Mouse (Mus musculus) forebrain, postnatal 0 days (tissue): ENCODE data around the gene Kiss1. TPM values are rescaled to one million over a fixed set of nuclear protein-coding genes. Genes with fewer than 3 reads are reported as not detected.
A peak's percentile ranks its signal among the peaks of the same experiment; 100 is the strongest.

Source experiments
- ATAC-seq: fragments of 200-750 bp; cut with Nextera tagmentation; 2 replicates; pipeline ENCODE4 v1.8.0; 2017; ENCODE audit warnings: mild to moderate bottlenecking, moderate library complexity
- DNase-seq: peaks from one replicate; pipeline ENCODE4 v3.0.0-alpha.2; 2015
- H3K27ac ChIP-seq: fragments of 300-500 bp; sonication (generic); 2 replicates; pipeline ENCODE4 v1.5.1; 2014; ENCODE audit warnings: low read depth, mild to moderate bottlenecking, antibody characterized with exemption, low read length, moderate library complexity, mixed read lengths
- H3K27me3 ChIP-seq: fragments of 300-500 bp; sonication (generic); 2 replicates; pipeline ENCODE4 v1.6.1; 2014; ENCODE audit warnings: mild to moderate bottlenecking, low read length, mixed read lengths; ENCODE audit not compliant: insufficient read depth
- H3K36me3 ChIP-seq: fragments of 300-500 bp; sonication (generic); 2 replicates; pipeline ENCODE4 v1.6.1; 2014; ENCODE audit warnings: mild to moderate bottlenecking, moderate library complexity; ENCODE audit not compliant: insufficient read depth
- H3K4me1 ChIP-seq: fragments of 300-500 bp; sonication (generic); 2 replicates; pipeline ENCODE4 v1.6.1; 2014; ENCODE audit warnings: antibody characterized with exemption; ENCODE audit not compliant: insufficient read depth
- H3K4me2 ChIP-seq: fragments of 300-500 bp; sonication (generic); 2 replicates; pipeline ENCODE4 v1.6.1; 2014; ENCODE audit warnings: low read depth, mild to moderate bottlenecking, moderate library complexity
- H3K4me3 ChIP-seq: fragments of 300-500 bp; sonication (generic); 2 replicates; pipeline ENCODE4 v1.5.1; 2014; ENCODE audit warnings: low read depth, low read length, mixed read lengths
- H3K9ac ChIP-seq: fragments of 300-500 bp; sonication (generic); 2 replicates; pipeline ENCODE4 v1.6.1; 2014; ENCODE audit warnings: mild to moderate bottlenecking
- H3K9me3 ChIP-seq: fragments of 300-500 bp; sonication (generic); 2 replicates; pipeline ENCODE4 v1.6.1; 2016; ENCODE audit warnings: low read length
- CTCF ChIP-seq: sonication (generic); IDR thresholded peaks from 2 replicates; pipeline ENCODE4 v1.5.1; 2016; ENCODE audit warnings: antibody characterized with exemption, control low read depth, low read depth
- WGBS: fragments of 180-500 bp; shearing (Covaris S2); extraction: QIAGEN DNeasy Blood & Tissue Kit; methylation state at CpG from one replicate; pipeline ENCODE4 v1.1.7; 2014; 5-methylcytosine and 5-hydroxymethylcytosine counted together
- polyA plus RNA-seq: library from polyadenylated mRNA; unstranded; fragments of >200 nt; fragmentation: Nextera tagmentation; extraction: Ambion mirVana; gene quantifications from 2 replicates; pipeline ENCODE4 v1.2.1, GENCODE M21; 2015
- total RNA-seq: library from RNA; depleted of rRNA; stranded (reverse); fragments of >200 nt; gene quantifications from 2 replicates; pipeline ENCODE4 v1.2.3, GENCODE M21; 2014

Gene Kiss1
- total and polyA plus RNA-seq, 2 experiments from 2014 or later, result not detected

DNA sequence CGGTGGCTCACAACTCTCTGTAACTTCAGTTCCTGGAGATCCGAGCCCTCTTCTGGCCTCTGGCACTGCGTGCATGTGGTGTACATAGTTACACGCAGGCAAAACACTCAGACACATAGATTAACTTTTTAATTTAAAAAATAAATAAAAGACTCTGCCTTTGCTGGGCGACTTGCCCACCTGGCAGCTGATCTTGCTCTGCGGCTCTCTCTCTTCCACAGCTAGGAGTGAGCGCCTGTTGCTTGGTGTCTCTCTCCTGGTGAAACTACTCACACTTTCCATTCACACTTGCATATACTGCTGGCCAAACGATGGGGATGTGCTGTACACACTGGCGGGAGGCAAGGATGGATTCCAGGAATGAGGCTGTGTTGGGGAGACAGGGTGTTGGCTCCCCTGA lies 24.9 kb downstream of the Kiss1 start:
- H3K9ac ChIP-seq, result no peak overlapping the region
- H3K4me1 ChIP-seq, result no peaks in the 10 kb centered on the region; the same call in 1 of the 2 replicates
- no peaks in the 10 kb centered on the region for H3K36me3 ChIP-seq
- no peak overlapping the region for H3K27ac ChIP-seq
- DNase-seq, result peak; percentile 43
- no peak for TF ChIP-seq CTCF
- no peak for ATAC-seq
- no peak overlapping the region for H3K4me3 ChIP-seq
- no peaks in the 10 kb centered on the region for H3K9me3 ChIP-seq
- no peaks in the 10 kb centered on the region for H3K27me3 ChIP-seq
- H3K4me2 ChIP-seq, result no peak overlapping the region
- WGBS, result 71% methylated on average over 9 of the region's 9 CpGs

DNA sequence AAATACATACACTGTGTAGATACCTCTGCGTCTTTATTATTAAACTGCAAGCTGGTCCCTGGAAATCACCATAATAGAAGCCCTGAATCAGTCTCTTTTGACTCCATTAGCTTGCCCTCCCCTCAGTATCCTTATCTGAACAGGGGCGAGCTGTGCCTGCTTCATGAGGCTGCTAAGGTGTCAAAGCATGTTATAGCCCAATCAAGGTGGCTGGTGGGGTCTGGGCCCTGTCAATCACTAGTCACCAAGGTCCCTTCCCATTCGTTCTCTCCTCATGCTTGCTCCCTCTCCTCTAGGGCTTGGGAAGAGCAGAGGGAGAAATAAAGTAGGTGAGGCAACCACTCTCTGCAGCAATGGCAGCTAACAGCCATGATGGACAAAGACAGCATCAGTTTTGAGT lies 25.6 kb downstream of the Kiss1 start:
- DNase-seq, result no peak
- Histone ChIP-seq H3K9ac (no peak overlapping the region), H3K36me3 (no peaks in the 10 kb centered on the region), H3K4me3 (no peak overlapping the region), H3K9me3 (no peaks in the 10 kb centered on the region), H3K27ac (no peak overlapping the region), H3K27me3 (no peaks in the 10 kb centered on the region), H3K4me2 (no peak overlapping the region), H3K4me1 (no peaks in the 10 kb centered on the region; the same call in 1 of the 2 replicates)
- 68% methylated on average over 3 of the region's 3 CpGs for WGBS
- no peak for TF ChIP-seq CTCF
- ATAC-seq, result no peak

DNA sequence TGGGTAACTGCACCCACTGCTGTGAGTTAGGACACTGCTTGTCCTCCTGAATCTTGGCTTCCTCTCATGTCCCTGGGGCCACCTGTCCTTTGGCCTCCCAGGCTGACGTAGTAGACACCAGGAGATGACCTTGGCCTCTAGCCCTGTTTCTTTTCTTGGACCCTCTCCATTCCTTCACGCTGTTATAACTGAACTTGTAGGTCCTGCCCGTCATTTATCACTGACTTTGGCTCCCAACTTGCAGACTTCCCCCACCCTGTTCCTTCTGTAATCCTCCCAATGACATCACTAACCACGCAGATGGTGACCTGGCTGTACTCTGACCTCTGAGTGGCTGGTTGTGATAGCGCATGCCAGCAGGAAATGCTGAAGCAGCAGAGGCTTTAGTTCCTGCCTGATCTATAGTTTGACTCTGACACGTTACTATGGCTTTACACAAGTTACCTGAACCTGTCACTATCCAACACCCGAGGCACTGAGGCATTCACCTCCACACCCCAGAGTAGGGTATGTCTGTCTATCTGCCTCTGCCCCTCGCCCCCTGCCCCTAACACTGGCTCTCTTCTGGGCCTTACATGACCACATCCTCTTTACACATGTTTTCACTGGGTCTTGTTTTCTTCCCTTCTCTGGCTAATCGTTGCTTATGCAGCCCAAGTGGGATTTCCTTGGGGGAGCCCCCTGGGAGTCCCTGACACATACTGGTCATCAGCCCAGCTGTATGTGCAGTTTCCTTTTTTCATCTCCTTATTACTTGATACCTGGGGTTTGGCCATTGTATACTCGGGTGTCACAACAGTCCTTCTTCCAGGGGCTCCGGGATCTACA lies 26.2 kb downstream of the Kiss1 start:
- ATAC-seq, result no peak
- Histone ChIP-seq H3K9ac (no peak overlapping the region), H3K27me3 (no peaks in the 10 kb centered on the region), H3K4me1 (no peaks in the 10 kb centered on the region; the same call in 1 of the 2 replicates), H3K36me3 (no peaks in the 10 kb centered on the region), H3K4me2 (no peak overlapping the region), H3K27ac (no peak overlapping the region), H3K9me3 (no peaks in the 10 kb centered on the region), H3K4me3 (no peak overlapping the region)
- TF ChIP-seq CTCF, result no peak
- no peak for DNase-seq
- 81% methylated on average over 11 of the region's 11 CpGs for WGBS

DNA sequence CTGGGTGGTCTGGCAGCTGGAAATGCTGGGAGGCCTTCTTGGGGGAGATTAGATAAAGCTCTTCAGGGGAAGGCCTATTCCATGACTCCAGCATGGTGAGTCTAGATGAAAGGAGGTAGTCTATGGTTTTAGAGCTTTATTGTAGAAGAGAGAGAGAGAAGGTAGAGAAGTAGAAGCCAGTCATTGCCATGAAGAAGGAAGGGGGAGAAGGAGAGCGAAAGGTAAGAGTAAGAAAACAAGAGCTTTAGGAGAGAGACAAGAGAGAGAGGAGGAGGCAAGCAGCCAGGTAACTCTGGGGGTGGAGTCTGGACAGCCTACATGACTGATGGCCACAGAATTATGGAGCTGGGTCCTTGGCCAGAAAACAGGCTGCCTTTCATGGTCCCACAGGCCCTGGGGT lies 28.5 kb downstream of the Kiss1 start, which contains the start of gene Ren1:
Ren1 (plus strand) TSS at position 301 of the 400 bp plus-strand sequence.
- H3K36me3 ChIP-seq, result no peaks in the 10 kb centered on the region
- no peaks in the 10 kb centered on the region for H3K27me3 ChIP-seq
- H3K27ac ChIP-seq, result peak within 1 kb of the TSS; percentile 57; the same call in 1 of the 2 replicates
- no peak within 1 kb of the TSS for H3K4me3 ChIP-seq
- 95% methylated on average over 1 of the region's 1 CpGs for WGBS
- no peaks in the 10 kb centered on the region for H3K9me3 ChIP-seq
- no peak within 1 kb of the TSS for H3K9ac ChIP-seq
- ATAC-seq, result no peak
- H3K4me2 ChIP-seq, result no peak within 1 kb of the TSS
- no peaks in the 10 kb centered on the region; the same call in 1 of the 2 replicates for H3K4me1 ChIP-seq
- TF ChIP-seq CTCF, result no peak
- no peak for DNase-seq

DNA sequence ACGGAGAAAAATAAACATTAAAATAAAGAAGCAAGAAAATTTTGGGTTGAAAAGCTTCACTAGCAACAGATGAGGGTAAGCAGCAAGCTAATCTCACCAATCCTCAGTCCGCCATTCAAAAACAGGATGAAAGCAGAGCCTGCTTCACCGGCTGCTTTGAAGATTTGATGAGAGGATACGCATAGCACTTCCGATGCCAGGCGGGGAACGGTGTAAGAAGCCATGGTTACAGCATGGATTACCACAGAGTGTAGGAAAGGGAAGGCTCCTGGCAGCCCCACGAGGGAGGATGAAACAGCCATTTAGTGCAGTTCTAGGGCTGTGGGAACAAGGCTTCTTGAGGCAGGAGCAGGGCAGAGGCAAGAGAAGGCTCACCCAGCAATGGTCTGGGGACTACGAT lies 30.1 kb downstream of the Kiss1 start:
- Histone ChIP-seq H3K27ac (peak overlapping the region; percentile 57), H3K4me3 (no peak overlapping the region), H3K27me3 (no peaks in the 10 kb centered on the region), H3K36me3 (no peaks in the 10 kb centered on the region), H3K9ac (no peak overlapping the region), H3K4me2 (no peak overlapping the region), H3K4me1 (no peaks in the 10 kb centered on the region; the same call in 1 of the 2 replicates), H3K9me3 (no peaks in the 10 kb centered on the region)
- ATAC-seq (peak; percentile 90), DNase-seq (peak; percentile 76)
- 33% methylated on average over 9 of the region's 9 CpGs for whole genome bisulfite sequencing
- TF ChIP-seq CTCF, result no peak

DNA sequence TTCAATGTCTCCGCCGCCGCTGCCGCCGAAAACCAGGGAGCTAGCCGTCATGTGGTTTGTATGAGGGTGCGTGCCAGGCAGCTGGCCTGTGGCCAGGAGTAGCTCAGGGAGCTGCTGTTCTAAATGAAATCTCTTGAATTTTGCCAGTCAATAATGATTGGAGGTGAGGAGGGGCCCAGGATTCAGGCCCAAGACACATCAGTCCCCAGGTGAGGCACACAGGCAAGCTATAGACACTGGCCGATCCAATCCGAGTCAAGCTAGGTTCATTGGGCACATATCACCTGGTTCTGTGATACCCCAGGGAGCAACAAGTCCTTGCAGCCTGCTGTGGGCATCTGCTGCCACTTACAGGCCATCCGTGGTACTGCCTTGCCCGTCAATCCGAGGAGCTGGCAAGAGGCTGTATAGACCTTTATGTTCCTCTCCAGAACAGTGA lies 31.7 kb downstream of the Kiss1 start:
- Histone ChIP-seq H3K9ac (no peak overlapping the region), H3K27ac (no peak overlapping the region), H3K27me3 (no peaks in the 10 kb centered on the region), H3K4me3 (no peak overlapping the region), H3K9me3 (no peaks in the 10 kb centered on the region), H3K4me2 (no peak overlapping the region), H3K36me3 (no peaks in the 10 kb centered on the region), H3K4me1 (no peaks in the 10 kb centered on the region; the same call in 1 of the 2 replicates)
- ATAC-seq (peak; percentile 68), DNase-seq (peak; percentile 91)
- peak; percentile 100 for TF ChIP-seq CTCF
- 18% methylated on average over 12 of the region's 12 CpGs for WGBS

DNA sequence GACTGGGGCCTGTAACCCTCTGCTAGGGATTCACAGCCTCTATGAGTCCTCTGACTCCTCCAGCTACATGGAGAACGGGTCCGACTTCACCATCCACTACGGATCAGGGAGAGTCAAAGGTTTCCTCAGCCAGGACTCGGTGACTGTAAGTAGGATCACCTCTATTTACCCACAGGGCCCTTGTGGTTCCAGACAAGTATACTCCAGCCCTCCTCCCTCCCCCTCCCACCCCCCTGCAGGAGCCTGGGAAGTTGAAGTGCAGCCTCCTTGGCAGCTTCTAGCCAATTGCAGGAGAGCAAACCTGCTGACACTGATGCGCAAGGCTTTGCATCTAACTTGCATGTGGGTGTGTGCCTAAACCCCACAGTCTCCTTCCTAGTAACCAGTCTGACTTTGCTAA lies 33.8 kb downstream of the Kiss1 start:
- WGBS, result 54% methylated on average over 5 of the region's 5 CpGs
- ATAC-seq, result no peak
- TF ChIP-seq CTCF, result no peak

More for the DNA sequence above, 33.8 kb downstream of the Kiss1 start:
- H3K36me3 ChIP-seq, result no peaks in the 10 kb centered on the region
- no peak overlapping the region for H3K9ac ChIP-seq
- H3K27me3 ChIP-seq, result no peaks in the 10 kb centered on the region
- H3K9me3 ChIP-seq, result no peaks in the 10 kb centered on the region
- H3K4me3 ChIP-seq, result no peak overlapping the region
- no peak for DNase-seq
- no peaks in the 10 kb centered on the region; the same call in 1 of the 2 replicates for H3K4me1 ChIP-seq
- H3K4me2 ChIP-seq, result no peak overlapping the region
- H3K27ac ChIP-seq, result no peak overlapping the region
